Mouse (Mus musculus) midbrain, postnatal 0 days (tissue): Measurements from ENCODE around the gene Vps13a. TPM values are rescaled to one million over a fixed set of nuclear protein-coding genes. Genes with fewer than 3 reads are reported as not detected.
"Not testable (repeated sequence)": the region's sequence is repeated elsewhere in the genome, so short reads cannot be mapped to it uniquely, and the experiment has no call there.

ENCODE experiments used
- ATAC-seq: fragments of 200-750 bp; cut with Nextera tagmentation; 2 replicates; pipeline ENCODE4 v1.8.0; 2017; ENCODE audit warnings: moderate number of reproducible peaks, mild to moderate bottlenecking, moderate TSS enrichment, moderate library complexity; ENCODE audit not compliant: low FRiP score
- DNase-seq: peaks from one replicate; pipeline ENCODE4 v3.0.0-alpha.2; 2015; ENCODE audit warnings: low spot score
- H3K27ac ChIP-seq: fragments of 300-500 bp; sonication (generic); 2 replicates; pipeline ENCODE4 v1.5.1; 2014; ENCODE audit warnings: low read depth, mild to moderate bottlenecking, low read length, mixed read lengths
- H3K27me3 ChIP-seq: fragments of 300-500 bp; sonication (generic); 2 replicates; pipeline ENCODE4 v1.6.1; 2014; ENCODE audit warnings: low read length, control low read depth, mixed read lengths; ENCODE audit not compliant: insufficient read depth
- H3K36me3 ChIP-seq: fragments of 300-500 bp; sonication (generic); 2 replicates; pipeline ENCODE4 v1.6.1; 2014; ENCODE audit warnings: low read length, control low read depth, mixed read lengths; ENCODE audit not compliant: insufficient read depth
- H3K4me1 ChIP-seq: fragments of 300-500 bp; sonication (generic); 2 replicates; pipeline ENCODE4 v1.6.1; 2014; ENCODE audit warnings: mild to moderate bottlenecking, control low read depth, antibody characterized with exemption, low read length, mixed read lengths; ENCODE audit not compliant: insufficient read depth
- H3K4me2 ChIP-seq: fragments of 300-500 bp; sonication (generic); 2 replicates; pipeline ENCODE4 v1.6.1; 2014; ENCODE audit warnings: low read depth, mild to moderate bottlenecking, low read length, mixed read lengths; ENCODE audit not compliant: poor library complexity, severe bottlenecking
- H3K4me3 ChIP-seq: fragments of 300-500 bp; sonication (generic); 2 replicates; pipeline ENCODE4 v1.5.1; 2014; ENCODE audit warnings: low read depth, mild to moderate bottlenecking, low read length, moderate library complexity
- H3K9ac ChIP-seq: fragments of 300-500 bp; sonication (generic); replicated peaks from 2 replicates; pipeline ENCODE4 v1.6.1; 2014; ENCODE audit warnings: mild to moderate bottlenecking, low read length, moderate library complexity, mixed read lengths; ENCODE audit not compliant: poor library complexity, severe bottlenecking
- H3K9me3 ChIP-seq: fragments of 300-500 bp; sonication (generic); 2 replicates; pipeline ENCODE4 v1.6.1; 2016; ENCODE audit warnings: low read length, control low read depth
- CTCF ChIP-seq: IDR thresholded peaks from 2 replicates; pipeline ENCODE4 v1.5.1; 2016; ENCODE audit warnings: antibody characterized with exemption, mild to moderate bottlenecking
- WGBS: fragments of 180-500 bp; shearing (Covaris S2); extraction: QIAGEN DNeasy Blood & Tissue Kit; methylation state at CpG from one replicate; pipeline ENCODE4 v1.1.7; 2014; 5-methylcytosine and 5-hydroxymethylcytosine counted together
- polyA plus RNA-seq: library from polyadenylated mRNA; unstranded; fragments of >200 nt; fragmentation: Nextera tagmentation; extraction: Ambion mirVana; gene quantifications from 2 replicates; pipeline ENCODE4 v1.2.1, GENCODE M21; 2015
- total RNA-seq: library from RNA; depleted of rRNA; stranded (reverse); fragments of >200 nt; gene quantifications from 2 replicates; pipeline ENCODE4 v1.2.3, GENCODE M21; 2014

The Vps13a gene
- total and polyA plus RNA-seq, 2 experiments from 2014 or later = 6.5 to 15.9 TPM

DNA sequence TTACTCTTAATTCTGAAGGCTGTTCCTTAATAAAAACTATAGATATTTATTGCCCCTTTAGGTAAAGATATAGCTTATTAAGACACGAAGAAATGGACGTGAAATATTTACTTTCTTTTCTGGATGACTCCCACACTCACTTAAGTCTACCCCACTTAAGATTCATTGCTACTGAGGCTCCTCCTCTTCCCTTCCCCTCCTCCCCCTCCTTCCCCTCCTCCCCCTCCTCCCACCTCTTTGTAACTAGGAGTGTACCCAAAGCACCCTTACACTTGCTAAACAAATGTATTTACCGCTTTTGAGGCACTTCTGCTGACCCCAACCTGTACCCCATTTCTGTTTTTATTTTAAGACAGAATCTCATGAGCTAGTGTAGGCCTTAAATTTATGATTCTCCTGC is 24.4 kb upstream of the Vps13a start:
- Histone ChIP-seq H3K9me3 (no peaks in the 10 kb centered on the region), H3K4me3 (no peak overlapping the region), H3K4me2 (no peak overlapping the region), H3K4me1 (no peaks in the 10 kb centered on the region), H3K27me3 (no peaks in the 10 kb centered on the region), H3K27ac (no peak overlapping the region), H3K9ac (no peak overlapping the region), H3K36me3 (no peaks in the 10 kb centered on the region)
- DNase-seq = no peak
- no peak for ATAC-seq
- WGBS = 62% methylated on average over 3 of the region's 3 CpGs
- no peak for TF ChIP-seq CTCF

DNA sequence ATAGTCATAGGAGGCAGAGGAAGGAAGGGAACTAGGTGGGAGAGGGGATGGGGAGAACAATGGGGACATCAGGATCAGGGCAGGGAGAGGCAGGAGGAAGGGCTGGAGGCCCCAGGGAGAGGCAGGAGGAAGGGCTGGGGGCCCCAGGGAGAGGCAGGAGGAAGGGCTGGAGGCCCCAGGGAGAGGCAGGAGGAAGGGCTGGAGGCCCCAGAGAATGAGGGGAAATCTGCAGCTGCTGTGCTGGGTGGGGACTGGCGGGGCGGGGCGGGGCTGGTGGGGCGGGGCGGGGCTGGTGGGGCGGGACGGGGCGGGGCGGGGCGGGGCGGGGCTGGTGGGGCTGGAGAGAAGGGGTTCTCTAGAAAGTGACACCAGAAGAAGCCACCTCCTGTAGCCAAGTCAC is 23.8 kb upstream of the Vps13a start:
- Histone ChIP-seq H3K4me2 (no peak overlapping the region), H3K36me3 (no peaks in the 10 kb centered on the region), H3K27me3 (no peaks in the 10 kb centered on the region), H3K4me3 (no peak overlapping the region), H3K27ac (no peak overlapping the region), H3K9me3 (no peaks in the 10 kb centered on the region), H3K4me1 (no peaks in the 10 kb centered on the region), H3K9ac (no peak overlapping the region)
- WGBS = no CpG with 5 or more reads among the region's 11 CpGs
- DNase-seq (no peak), ATAC-seq (no peak)
- TF ChIP-seq CTCF = no peak

DNA sequence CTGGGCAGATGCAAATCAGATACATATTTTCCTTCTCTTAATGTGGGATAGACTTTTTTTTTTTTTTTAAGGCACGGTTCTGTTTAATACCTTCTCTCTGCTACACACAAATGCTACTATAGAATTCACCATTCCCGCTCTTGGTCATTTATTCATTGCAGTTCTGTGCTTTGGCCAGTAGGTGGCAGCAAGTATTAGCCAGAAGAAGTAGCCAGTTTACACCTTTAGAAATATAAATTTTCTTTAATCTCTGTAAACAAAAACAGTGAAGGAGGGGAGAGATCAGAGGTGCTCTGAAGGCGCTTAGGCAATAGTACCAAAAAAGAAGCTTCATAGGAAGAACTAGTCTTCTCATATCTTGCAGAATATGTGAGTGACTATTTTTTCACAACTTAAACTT is 22.0 kb upstream of the Vps13a start:
- no peaks in the 10 kb centered on the region for H3K4me1 ChIP-seq
- H3K4me2 ChIP-seq = no peak overlapping the region
- peak; percentile 63 for DNase-seq
- H3K9me3 ChIP-seq = no peaks in the 10 kb centered on the region
- no peak overlapping the region for H3K27ac ChIP-seq
- no peaks in the 10 kb centered on the region for H3K36me3 ChIP-seq
- no peak overlapping the region for H3K9ac ChIP-seq
- H3K27me3 ChIP-seq = no peaks in the 10 kb centered on the region
- ATAC-seq = no peak
- 3% methylated on average over 3 of the region's 3 CpGs for WGBS
- peak; percentile 90 for TF ChIP-seq CTCF
- H3K4me3 ChIP-seq = no peak overlapping the region

DNA sequence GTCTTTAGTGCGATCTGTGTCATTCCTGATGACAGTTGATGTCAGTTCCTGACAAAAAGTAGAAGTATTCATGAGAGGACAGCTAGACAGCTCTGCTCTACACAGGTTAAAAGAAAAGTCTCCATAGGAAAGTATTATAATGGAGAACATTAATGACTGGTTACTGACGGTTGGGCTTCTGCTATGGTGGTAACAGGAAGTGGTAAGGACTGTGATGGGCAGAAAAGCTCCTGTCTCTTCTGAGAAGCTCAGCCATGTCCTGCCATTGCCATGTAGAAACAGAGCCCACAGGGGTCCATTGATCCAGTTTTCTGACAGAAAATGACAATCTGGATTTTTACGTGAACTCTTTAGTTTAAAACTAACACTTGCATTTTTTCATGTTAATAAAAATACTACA is 21.4 kb upstream of the Vps13a start:
- DNase-seq (no peak), ATAC-seq (no peak)
- TF ChIP-seq CTCF = no peak
- no peaks in the 10 kb centered on the region for H3K27me3 ChIP-seq
- H3K9me3 ChIP-seq = no peaks in the 10 kb centered on the region
- H3K27ac ChIP-seq = no peak overlapping the region
- WGBS = 77% methylated on average over 3 of the region's 3 CpGs
- H3K9ac ChIP-seq = no peak overlapping the region
- no peak overlapping the region for H3K4me3 ChIP-seq
- H3K4me2 ChIP-seq = no peak overlapping the region
- H3K4me1 ChIP-seq = no peaks in the 10 kb centered on the region
- no peaks in the 10 kb centered on the region for H3K36me3 ChIP-seq

DNA sequence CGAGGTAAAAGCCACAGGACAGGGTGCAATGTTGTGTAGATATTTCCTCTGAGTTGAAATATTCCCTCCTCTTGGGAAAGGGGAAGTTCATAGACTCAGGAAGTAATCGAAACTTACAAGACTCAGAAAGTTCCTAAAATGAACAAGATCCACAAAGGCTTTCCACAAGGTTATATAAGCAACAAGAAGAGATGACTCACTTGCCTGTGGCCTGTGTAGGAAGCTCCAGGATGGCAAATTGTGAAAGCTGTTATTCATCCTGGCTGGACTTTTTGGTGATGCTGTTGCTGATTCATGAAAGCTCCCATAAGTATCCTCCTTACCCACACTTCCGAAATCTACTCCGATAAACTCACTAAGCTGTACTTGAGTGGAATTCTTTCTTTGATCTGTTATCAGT is 17.2 kb upstream of the Vps13a start:
- DNase-seq (no peak), ATAC-seq (no peak)
- H3K9ac ChIP-seq = no peak overlapping the region
- H3K4me3 ChIP-seq = no peak overlapping the region
- no peaks in the 10 kb centered on the region for H3K36me3 ChIP-seq
- TF ChIP-seq CTCF = no peak
- H3K27ac ChIP-seq = no peak overlapping the region
- H3K9me3 ChIP-seq = no peaks in the 10 kb centered on the region
- H3K4me2 ChIP-seq = no peak overlapping the region
- H3K27me3 ChIP-seq = no peaks in the 10 kb centered on the region
- 79% methylated on average over 4 of the region's 4 CpGs for WGBS
- no peaks in the 10 kb centered on the region for H3K4me1 ChIP-seq

DNA sequence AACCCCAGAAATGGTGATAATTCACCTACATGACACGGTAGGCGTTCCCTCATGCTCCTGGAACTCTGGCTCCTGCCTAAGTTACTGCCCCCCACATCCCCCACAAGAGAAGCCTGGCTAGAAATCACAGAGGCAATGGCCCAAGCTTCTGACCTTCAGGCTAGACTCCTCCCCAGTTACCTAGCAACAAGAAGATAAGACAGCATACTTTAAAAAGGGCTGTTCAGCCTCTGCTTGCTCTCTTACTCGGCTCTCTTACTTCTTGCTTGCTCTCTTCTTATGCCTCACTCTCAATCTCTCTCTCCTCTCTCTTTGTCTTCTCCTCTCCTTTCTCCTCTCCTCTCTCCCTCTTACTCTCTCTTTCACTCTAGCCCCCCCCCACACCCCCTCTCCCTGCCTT is 13.8 kb upstream of the Vps13a start:
- not testable (repeated sequence) for ATAC-seq, H3K27me3 ChIP-seq, H3K36me3 ChIP-seq, H3K9me3 ChIP-seq, H3K27ac ChIP-seq, H3K4me2 ChIP-seq, H3K9ac ChIP-seq, H3K4me1 ChIP-seq, DNase-seq, H3K4me3 ChIP-seq
- 93% methylated on average over 3 of the region's 3 CpGs for WGBS

DNA sequence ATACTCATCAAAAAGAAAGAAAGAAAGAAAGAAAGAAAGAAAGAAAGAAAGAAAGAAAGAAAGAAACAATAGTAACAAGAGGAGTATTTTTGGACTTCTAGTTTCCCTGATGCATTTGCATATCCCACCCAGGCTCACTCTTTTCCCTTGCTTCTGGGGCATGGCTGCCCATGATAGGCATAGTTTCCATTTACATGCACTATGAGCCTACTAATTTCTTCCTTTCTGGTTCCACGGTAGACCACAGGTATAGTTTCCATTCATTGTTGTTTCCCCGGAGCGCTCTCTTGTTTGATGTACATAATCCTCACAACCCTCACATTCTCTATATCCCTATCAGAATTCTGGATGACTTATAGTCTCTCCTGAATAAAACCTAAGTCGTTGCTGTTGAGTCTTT is 9.2 kb upstream of the Vps13a start:
- Histone ChIP-seq H3K9me3 (no peaks in the 10 kb centered on the region), H3K4me2 (no peak overlapping the region), H3K27ac (no peak overlapping the region), H3K4me3 (no peak overlapping the region), H3K36me3 (no peaks in the 10 kb centered on the region), H3K9ac (no peak overlapping the region), H3K27me3 (no peaks in the 10 kb centered on the region), H3K4me1 (no peaks in the 10 kb centered on the region)
- WGBS = 83% methylated on average over 4 of the region's 4 CpGs
- ATAC-seq = no peak
- no peak for TF ChIP-seq CTCF
- no peak for DNase-seq
